Mouse (Mus musculus) MN1 (cell line): Measurements from ENCODE around the gene Fosb.
A peak's percentile ranks its signal among the peaks of the same experiment; 100 is the strongest.

Source experiments
- DNase-seq: peaks from one replicate; pipeline ENCODE4 v3.0.0-alpha.2; 2016; ENCODE audit warnings: low spot score

The Fosb gene

DNA sequence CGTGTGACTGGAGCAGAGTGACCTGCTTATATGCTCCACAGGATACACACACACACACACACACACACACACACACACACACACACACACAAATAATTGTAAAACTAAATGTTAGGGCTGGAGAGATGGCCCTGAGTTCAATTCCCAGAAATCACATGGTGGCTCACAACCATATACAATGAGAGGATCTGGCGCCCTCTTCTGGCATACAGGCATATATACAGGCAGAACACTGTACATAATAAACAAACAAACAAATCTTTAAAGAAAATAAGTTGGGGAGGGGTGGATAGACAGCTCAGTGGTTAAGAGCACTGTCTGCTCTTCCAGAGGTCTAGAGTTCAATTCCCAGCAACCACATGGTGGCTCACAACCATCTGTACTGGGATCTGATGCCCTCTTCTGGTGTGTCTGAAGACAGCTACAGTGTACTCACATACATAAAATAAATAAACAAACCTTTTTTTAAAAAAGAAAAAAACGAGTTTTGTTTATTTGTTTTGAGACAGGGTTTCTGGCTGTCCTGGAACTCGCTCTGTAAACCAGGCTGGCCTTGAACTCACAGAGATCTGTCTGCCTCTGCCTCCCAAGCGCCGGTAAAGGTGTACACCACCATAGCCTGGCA lies 28.1 kb downstream of the Fosb start:
- DNase-seq = peak; percentile 48

DNA sequence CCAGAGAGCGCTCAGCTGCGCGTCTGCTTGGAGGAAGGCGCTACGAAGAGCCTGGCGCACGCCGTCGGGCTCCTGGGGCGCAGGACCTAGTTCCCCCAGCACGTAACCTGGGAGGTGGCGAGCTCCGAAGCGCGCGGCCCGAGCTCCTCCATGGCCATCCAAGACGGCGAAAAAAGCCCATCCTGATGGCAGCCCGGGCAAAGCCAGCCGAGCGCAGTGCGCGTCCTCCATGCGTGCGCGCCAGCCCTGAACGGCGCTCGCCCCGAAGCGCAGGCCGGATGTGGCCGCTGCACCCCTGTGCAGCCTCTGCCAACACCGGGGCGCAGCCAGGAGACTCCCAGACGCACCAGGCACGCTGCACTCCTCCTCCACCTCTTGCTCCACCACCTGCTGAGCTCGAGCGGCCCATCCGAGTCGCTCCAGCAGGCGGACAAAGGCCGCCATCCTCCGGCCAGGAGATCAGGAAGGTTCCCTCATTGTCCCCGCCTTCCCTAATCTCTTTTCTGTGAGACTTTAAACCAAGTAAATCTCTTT lies 30.2 kb downstream of the Fosb start, which contains the start of gene Ppm1n:
Gene Ppm1n (minus strand): TSS at position 484 of the 534 bp plus-strand sequence.
- DNase-seq = no peak

DNA sequence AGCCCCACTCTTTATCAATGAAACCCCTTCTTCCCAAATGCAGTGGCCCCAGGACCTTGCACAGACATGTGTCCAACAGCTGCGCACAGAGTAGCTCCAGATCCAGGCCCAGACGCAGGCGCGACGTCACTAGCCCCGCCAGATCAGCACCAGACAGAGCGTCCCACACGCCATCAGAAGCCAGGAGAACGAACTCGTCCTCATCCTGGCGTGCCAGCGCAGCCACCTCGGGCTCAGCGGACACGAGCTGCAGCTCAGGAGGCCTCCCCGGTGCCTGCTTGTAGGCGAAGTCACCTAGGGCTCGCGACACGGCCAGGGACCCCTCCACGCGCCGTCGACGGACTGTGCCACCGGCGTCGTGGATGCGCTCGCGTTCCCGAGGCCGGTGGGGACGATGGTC lies 30.8 kb downstream of the Fosb start:
- DNase-seq = no peak

DNA sequence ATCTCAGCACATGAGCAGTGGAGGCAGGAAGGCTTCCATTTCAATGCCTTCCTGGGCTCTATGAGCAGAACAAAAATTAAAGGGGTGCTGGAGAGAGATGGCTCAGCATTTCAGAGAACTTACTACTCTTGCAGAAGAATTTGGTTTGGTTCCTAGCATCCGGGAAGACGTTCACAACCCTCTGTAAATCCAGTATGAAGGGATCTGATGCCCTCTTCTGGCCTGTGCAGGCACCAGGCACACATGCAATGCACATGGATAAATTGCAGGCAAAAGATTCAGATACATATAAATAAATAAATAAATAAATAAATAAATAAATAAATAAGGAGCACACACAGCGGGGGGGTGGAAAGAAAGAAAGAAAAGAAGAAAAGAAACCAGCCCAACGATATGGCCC lies 33.6 kb downstream of the Fosb start:
- no peak for DNase-seq

DNA sequence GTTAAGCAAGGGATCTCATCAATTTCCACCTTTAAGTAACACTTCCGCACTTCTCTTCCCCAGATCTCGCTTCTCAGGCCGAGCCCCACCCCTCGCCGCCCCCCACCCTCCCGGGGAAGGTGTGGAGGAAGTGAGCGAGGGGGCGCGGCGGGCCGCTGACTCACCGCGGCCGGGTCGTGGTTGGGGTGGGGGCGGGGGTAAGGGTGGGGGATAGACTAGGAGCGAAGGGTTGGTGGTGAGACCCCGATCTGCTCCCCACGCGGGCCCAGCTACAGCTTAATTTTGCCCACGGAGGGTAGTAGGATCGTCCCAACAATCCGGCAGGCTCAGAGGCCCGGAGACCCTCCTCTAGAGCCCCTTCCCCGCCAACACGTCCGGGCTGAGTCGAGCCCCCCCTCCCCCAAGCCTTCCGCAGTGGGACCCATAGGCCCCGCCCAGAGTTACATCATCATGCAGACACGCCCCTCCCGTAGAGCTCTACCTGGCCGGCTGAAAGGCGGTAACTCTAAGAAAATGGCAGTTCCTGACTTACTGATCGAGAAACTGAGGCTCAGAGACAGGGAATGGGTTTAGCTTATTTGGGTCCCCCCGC lies 37.6 kb downstream of the Fosb start:
- DNase-seq = peak; percentile 64

DNA sequence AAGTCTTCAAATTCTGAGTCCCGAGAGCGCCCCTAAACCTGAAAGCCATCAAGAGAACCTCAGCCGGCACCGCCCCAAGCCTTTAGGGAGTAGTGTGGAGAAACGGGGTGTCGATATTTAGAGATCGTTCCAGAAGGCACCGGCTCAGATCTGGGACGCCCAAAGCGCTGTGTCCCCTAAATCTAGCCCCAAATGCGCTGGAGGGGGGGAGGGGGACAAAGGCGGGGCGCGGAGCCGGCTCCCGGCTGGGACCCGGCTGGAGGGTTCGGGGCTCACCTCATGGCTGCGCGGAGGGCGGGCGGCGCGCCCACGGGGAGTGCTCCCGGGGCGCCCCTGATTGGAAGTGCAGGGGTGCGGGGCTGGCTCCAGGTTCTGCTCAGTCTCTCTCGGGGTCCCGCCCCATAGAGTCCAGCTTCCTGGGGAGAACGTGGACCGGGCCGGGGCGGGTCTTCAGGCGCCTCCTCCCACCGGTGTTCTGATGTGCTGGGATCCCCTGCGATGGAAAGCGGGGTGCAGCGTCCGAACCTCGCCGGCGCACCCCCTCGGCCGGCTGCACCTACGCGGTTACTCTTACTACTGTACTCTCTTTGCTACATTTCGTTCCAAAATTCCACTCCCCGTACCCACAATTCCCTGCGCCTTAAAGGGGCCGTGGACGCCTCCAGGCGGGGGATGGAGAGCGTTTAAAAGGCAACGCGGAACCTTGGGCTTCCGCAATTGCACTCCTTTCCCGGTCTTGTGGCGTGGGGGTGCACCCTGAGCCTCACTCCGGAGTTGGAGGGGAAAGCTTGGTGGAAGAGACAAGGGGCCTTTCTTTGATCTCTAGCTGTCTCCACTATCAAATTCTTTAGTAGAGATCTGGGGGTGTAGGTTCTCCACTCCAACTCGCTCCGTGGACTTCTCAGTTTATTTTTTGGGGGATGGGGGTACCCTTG lies 38.3 kb downstream of the Fosb start, which contains the start of gene Vasp:
Gene Vasp (minus strand): TSS at position 580 of the 935 bp plus-strand sequence.
- DNase-seq = peak; percentile 88

DNA sequence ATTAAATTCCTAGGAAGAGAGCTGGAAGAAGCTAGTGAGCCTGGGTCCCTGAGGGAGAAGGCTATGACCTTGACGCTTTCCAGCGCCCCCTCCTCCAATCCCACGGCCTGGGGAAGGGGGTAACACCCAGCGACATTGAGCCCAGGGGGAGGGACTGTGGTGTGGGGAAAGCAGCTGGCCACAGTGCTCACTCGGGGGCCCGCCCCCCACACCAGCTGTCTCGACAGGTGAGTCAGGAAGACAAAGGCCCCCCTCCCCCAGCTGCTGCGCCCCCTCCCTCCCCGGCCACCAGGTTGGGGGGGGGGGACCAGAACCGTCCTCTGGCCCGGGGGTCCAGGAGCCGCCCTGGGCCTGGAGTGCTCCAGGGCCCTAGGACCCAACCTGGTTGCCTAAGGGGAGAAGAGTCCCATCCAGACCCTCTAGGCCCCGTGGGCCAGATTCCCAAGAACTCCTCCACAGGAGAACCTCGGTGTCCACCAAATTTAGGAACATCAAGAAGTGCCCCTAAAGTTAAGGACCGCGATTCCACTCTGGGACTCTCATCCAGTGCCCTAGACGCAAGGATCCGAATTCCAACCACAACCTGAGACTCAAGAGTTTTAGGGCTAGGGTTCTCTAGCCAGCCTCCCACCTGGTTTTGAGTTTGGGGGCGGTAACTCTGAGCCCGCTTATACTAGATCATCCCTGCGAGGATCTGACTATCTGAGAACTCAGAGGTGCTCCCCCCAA lies 39.2 kb downstream of the Fosb start:
- DNase-seq = peak; percentile 32

DNA sequence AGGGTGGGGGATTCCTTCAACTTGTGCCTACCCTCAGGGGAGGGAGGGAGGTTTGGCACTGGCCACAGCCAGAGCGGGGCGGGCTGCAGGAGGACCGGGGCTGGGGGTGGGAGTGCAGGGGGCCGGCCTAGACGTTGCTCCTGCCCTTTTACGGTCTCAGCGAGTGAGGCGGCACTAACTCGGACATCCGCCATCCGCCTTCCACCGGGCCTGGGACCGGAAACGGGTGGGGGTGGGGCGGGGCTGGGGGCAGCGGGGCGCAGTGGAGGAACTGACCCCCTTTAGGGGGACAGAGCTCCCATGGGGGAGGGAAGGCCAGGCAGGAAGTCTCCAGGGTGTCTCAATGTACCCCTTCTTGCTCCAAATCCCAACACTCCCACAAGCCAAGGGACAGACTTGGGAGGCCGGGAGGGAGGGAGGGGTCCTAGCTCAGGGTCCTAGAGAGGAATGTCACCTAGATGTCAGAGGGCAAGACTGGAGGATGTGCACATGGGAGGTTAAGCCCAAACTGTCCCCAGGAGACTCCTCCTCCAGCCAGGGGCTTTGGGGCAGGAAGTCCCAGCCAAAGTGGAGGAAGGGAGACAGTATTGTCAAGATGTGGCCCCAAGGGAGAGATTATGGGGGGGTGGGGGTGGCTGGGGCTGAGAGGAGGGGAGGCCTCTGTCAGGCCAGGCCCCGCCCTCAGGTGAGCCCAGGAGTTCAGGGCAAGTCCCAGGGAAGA lies 40.0 kb downstream of the Fosb start:
- no peak for DNase-seq

DNA sequence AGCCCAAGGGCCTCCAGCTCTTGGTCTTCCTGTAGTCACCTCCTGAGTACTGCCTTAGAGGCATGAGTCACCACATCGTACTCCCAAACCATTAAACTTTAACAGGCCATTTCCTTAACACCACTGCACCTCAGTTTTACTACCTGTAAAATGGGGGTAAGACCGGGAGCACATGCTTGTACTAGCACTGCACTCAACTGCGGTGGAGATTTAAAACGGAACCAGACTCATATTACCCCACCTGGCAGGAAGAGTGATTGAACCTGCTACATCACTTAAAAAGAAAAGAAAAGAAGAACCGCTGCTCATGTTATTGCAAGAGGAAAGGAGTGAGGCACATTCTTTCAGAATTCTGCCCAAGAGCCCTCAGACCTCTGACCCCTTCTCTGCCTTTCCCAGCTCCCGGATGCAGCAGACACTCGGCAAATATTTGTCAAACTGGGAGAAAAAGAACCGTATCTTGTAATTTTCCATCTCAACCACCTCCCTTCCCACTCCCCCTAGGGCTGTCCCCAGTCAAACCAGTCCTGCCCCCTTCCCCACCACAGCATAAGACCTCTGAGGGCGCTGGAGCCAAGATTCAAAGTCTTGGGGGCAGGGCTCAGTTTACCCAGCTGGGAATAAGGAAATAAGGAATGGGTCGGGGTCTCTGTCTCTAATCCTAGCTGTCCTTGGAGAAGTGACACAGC lies 40.7 kb downstream of the Fosb start:
- no peak for DNase-seq

DNA sequence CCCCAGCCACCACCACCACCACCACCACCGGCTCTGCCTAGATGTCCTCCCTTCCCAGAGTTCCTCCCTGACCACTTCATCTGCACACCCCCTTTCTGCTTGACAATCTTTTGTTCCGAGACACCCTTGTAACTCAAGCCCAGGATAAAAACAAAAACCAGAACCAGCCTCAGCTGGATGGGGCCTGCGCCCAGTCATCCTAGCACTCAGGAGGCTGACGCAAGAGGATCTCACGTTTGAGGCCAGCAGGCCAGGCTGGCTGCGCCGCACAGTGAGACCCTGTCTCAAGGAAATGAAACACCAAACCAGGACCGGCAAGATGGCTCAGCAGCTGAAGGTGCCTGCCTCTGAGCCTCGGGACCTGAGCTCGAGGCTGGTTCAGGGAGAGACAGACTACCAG lies 42.8 kb downstream of the Fosb start:
- DNase-seq = peak; percentile 39

DNA sequence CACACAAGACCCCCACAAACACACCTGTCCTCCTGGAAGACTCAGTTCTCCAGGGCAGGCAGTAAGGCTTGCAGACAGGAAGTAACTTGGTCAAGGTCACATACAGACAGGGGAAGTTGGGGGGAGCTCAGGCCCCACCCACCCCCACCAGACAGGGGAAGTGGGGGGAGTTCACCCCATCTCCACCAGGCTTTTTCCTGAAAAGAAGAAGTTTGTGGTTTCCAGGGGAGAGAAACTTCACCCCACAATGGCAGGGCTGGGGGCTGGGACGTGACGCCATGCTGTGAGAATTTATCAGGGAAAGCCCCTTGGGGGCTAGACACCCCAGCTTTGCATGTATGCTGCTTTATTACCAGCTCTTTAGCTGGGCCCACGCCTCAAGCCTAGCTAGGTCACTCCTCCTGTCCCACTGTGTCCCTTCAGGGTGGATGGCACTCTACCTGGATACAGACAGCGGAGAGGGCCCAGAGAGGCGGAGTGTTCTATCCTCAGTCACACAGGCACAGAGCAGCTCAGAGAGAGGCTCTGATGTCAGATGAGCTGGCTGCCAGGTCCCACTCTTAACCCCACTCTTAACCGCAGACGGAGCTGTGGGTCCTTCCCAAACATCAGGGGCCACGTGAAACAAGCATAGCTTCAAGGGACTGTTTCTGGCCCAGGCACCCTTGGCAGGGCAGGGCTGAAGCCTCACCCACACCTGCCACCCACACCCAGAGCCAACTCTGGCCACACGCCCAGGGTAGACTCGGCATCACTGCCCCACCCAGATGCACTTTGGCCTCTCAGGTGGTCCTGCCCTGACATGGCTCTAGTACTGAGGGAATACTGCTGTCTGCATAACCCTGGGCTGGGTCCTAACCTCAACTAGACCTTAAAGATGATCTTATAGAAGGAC lies 43.7 kb downstream of the Fosb start:
- DNase-seq = no peak

DNA sequence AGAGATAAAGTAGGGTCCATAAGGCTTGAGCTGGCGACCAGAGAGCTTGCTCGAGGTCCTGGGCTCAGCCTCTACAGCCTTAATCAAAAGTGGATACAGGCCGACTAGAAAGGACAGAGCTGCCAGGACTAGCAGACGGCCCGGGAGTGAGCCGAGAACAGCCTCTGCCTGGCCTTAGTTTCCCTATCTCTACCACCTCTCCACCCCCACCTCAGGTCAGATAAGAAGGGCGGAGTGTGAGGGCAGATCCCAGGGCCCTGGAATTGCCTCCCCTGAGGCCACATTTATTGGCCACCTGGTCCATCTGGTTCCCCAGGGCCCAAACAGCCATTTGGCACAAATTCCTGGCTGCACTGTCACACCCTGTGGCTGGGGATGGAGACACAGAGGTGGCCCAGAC lies 44.7 kb downstream of the Fosb start:
- DNase-seq = peak; percentile 57

DNA sequence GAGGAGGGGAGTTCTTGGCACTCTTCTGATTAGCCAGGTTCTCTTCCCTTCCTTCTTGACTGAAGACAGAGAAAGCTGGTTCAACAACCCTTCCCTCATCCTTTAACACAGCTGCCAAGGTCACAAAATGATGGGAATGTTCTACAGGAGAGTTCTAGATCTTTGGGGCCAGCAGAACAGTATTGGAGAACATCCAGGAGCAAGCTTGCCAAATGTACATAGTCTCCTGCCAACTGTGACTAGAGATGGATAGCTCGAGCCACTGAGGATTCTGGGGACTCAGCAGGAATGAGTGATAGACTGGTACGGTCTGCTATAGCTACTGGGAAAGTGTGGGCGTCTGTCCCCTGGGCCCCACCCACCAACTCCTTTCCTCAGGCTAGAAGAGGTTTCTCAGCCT lies 51.5 kb downstream of the Fosb start:
- no peak for DNase-seq

DNA sequence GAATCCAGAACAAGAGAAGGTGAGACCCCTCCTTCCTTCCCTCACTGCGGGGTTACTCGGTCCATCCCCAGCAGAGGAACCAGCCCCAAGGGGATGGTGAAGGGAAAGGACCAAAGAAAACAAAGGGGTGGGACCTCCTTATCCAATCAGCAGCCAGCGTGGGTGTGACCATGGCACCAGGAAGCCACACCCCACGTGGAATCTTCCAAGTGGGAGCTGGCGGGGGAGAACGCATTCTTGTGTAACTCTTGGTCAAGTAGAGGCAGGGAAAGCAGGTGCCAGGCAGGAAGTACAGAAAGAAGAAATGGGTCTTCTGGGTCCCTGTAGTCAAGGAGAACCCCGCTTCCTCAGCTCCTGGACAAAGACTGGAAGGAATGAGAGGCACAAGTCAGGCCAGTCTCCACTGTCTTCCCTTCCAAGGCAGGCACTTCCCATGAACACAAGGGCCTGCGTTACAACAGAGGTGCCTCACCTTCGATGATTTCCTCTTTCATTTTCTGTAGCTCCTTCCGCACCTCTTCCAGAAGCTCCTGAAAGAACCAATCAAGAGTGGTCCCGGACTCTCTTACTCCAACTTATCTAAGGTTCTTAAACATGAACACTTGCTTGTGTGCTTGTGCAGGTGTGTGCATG lies 52.3 kb downstream of the Fosb start:
- no peak for DNase-seq

DNA sequence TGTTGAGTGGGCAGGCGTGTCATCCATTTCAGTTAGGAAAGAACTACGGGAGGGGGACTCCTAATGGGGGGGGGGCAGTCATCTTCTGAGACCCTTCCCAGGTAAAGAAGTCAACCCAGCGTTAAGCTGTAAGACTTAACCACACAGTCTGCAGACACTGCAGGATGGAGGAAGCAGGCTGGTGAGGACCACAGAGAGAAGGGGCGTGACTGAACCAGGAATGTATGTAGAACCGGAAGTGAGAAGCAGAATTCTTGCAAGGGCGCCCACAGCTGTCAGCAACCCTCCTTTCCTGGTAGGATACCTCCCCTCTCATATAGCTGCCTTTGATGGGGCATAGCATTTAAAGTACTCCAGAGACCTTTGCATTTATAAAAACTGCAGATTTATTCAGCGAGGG lies 53.3 kb downstream of the Fosb start:
- no peak for DNase-seq

DNA sequence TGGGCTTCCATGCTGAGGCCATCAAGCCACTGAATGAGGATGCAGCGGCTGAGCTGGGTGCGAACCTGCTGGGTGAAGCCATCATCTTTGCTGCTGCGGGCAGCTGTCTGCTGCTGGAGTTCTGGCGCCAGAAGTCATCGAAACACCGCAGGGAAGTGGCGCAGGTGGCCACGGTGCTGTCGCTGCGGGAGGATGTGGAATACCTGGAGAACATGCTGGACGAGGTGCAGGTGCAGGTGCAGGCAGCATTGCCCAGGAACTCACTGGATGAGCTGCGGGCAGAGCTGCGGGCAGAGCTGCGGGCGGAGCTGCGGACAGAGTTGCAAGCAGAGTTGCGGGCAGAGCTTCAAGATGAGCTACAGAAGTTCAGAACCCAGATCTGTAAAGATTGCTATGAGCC lies 54.5 kb downstream of the Fosb start:
- no peak for DNase-seq

DNA sequence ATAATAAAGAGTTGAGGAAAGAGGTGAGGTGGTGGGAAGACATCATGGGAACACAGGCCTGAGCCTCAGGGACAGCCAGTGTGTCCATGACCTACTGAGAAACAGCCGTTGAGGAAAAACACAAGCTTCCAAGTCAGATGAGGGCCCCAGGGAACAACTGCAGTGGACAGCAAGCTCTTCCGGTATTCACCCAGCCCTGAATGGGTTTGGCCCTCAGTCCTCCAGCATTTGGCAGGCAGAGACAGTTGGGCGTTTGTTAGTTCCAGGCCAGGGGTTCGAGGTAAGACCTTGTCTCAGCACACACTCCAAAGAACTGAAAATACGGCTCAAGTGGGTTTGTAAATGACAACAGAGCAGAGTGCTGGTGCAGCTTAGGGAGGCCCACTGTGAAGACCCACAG lies 56.4 kb downstream of the Fosb start:
- no peak for DNase-seq
